Mouse (Mus musculus) liver, adult 2 months (tissue): ENCODE measurements at regions not wholly inside any gene's neighbourhood (a gene's known extent, or its start where the extent isn't known, plus 50 kb on each side); places are given as distances from the start of the nearest gene placed in this dataset.

Source experiments
- DNase-seq: peaks from one replicate; pipeline ENCODE4 v3.0.0-alpha.2; 2011; ENCODE audit warnings: low read depth, low spot score; ENCODE audit errors: extremely low read depth
- H3K27ac ChIP-seq: fragments of 200-500 bp; replicated peaks from 2 replicates; pipeline ENCODE4 v1.5.1; 2012; ENCODE audit warnings: low read depth, mild to moderate bottlenecking, control low read depth, inconsistent platforms, low read length; ENCODE audit not compliant: insufficient read depth
- H3K27me3 ChIP-seq: fragments of 200-500 bp; 2 replicates; pipeline ENCODE4 v1.6.1; 2012; ENCODE audit warnings: mild to moderate bottlenecking, moderate library complexity, low read length, inconsistent platforms; ENCODE audit not compliant: control insufficient read depth, insufficient read depth
- H3K36me3 ChIP-seq: fragments of 200-500 bp; 2 replicates; pipeline ENCODE4 v1.6.1; 2012; ENCODE audit warnings: low read length, inconsistent platforms; ENCODE audit not compliant: control insufficient read depth, insufficient read depth
- H3K4me1 ChIP-seq: fragments of 200-500 bp; 2 replicates; pipeline ENCODE4 v1.6.1; 2011; ENCODE audit warnings: low read length; ENCODE audit not compliant: control insufficient read depth, insufficient read depth
- H3K4me3 ChIP-seq: fragments of 200-500 bp; 2 replicates; pipeline ENCODE4 v1.5.1; 2011; ENCODE audit warnings: low read depth, mild to moderate bottlenecking, control low read depth, low read length, moderate library complexity; ENCODE audit not compliant: insufficient read depth
- H3K79me2 ChIP-seq: fragments of 200-500 bp; 2 replicates; pipeline ENCODE4 v1.6.1; 2012; ENCODE audit warnings: inconsistent platforms, mild to moderate bottlenecking, low read length, moderate library complexity; ENCODE audit not compliant: control insufficient read depth, insufficient read depth
- H3K9ac ChIP-seq: fragments of 200-500 bp; 2 replicates; pipeline ENCODE4 v1.6.1; 2012; ENCODE audit warnings: low read depth, mild to moderate bottlenecking, control low read depth, inconsistent platforms, low read length
- CTCF ChIP-seq: fragments of 200-500 bp; IDR thresholded peaks from 2 replicates; pipeline ENCODE4 v1.5.1; 2011; ENCODE audit warnings: low read depth, low read length, control low read depth
- POLR2A ChIP-seq: fragments of 200-500 bp; IDR thresholded peaks from 2 replicates; pipeline ENCODE4 v1.6.1; 2011; ENCODE audit warnings: low read length, control low read depth; ENCODE audit not compliant: insufficient read depth; ENCODE audit errors: extremely low read depth
- WGBS: fragments of 180-500 bp; shearing (Covaris S2); methylation state at CpG from one replicate; pipeline ENCODE4 v1.1.7; 2018; 5-methylcytosine and 5-hydroxymethylcytosine counted together

GRCm38 (mm10) chr5:63331186-63331585, 317.7 kb upstream of the Nwd2 start:
- TF ChIP-seq CTCF (no peak), POLR2A (no peak)
- no peak overlapping the region for H3K4me3 ChIP-seq
- H3K27ac ChIP-seq: no peak overlapping the region
- no peaks in the 10 kb centered on the region for H3K4me1 ChIP-seq
- DNase-seq: no peak
- no peaks in the 10 kb centered on the region for H3K27me3 ChIP-seq
- H3K79me2 ChIP-seq: no peaks in the 10 kb centered on the region
- H3K9ac ChIP-seq: no peak overlapping the region
- H3K36me3 ChIP-seq: no peaks in the 10 kb centered on the region

- TF ChIP-seq POLR2A (no peak), CTCF (no peak)
- Histone ChIP-seq H3K79me2 (no peaks in the 10 kb centered on the region), H3K4me1 (no peaks in the 10 kb centered on the region), H3K4me3 (no peak overlapping the region), H3K36me3 (no peaks in the 10 kb centered on the region), H3K27ac (no peak overlapping the region), H3K9ac (no peak overlapping the region), H3K27me3 (no peaks in the 10 kb centered on the region)
- 68% methylated on average over 2 of the region's 2 CpGs for WGBS
- DNase-seq: no peak
Observed at GRCm38 (mm10) chr5:63351108-63351507, 297.8 kb upstream of the Nwd2 start.

- H3K4me3 ChIP-seq: no peak overlapping the region
- no peaks in the 10 kb centered on the region for H3K79me2 ChIP-seq
- 91% methylated on average over 2 of the region's 2 CpGs for WGBS
- no peaks in the 10 kb centered on the region for H3K36me3 ChIP-seq
- no peak overlapping the region for H3K9ac ChIP-seq
- TF ChIP-seq CTCF (no peak), POLR2A (no peak)
- no peak overlapping the region for H3K27ac ChIP-seq
- DNase-seq: no peak
- no peaks in the 10 kb centered on the region for H3K27me3 ChIP-seq
- H3K4me1 ChIP-seq: no peaks in the 10 kb centered on the region
Observed at GRCm38 (mm10) chr5:63391956-63392355, 256.9 kb upstream of the Nwd2 start.

DNA sequence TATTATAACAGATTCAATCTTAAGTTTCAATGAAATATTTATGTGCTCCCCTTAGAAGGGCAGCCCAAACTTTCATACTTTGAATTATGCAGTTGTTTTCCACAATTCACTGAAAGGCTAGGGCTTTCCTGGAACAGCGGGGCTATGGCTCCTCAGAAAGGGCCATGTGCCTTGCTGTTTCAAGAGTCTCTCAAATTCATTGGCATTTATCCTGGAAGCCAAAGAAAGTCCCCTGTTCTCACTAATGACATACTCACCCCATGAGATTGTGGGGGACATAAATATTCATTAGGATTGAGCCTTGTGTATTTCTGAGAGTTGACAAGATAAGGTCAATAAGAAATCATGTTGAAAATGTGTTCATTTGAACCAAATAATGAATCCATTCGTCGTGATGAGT, 250.9 kb upstream of the Nwd2 start:
- Histone ChIP-seq H3K36me3 (no peaks in the 10 kb centered on the region), H3K4me3 (no peak overlapping the region), H3K27me3 (no peaks in the 10 kb centered on the region), H3K9ac (no peak overlapping the region), H3K27ac (no peak overlapping the region), H3K79me2 (no peaks in the 10 kb centered on the region), H3K4me1 (no peaks in the 10 kb centered on the region)
- DNase-seq: no peak
- WGBS: 62% methylated on average over 3 of the region's 3 CpGs
- TF ChIP-seq CTCF: no peak
- no peak for TF ChIP-seq POLR2A

DNA sequence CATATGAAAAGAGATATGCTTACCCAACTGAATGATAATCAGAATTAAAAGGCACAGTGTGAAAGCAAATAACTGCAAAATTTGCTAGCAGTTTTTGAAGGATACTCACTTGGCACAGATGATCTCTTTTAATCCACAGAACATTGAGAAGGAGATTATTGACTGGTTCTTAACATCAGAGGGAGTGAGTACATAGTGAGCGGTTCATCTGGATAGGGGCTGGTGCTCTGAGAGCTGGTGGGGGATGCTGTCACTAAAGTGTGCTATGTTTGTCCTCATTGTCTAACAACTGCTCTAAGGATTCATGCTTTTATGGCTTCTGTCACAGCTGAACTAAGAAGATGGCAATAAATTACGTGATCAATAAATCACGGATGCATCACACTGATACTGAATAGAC, 218.7 kb upstream of the Nwd2 start:
- DNase-seq: no peak
- no peak overlapping the region for H3K9ac ChIP-seq
- no peak overlapping the region for H3K27ac ChIP-seq
- no peak overlapping the region for H3K4me3 ChIP-seq
- TF ChIP-seq CTCF: no peak
- TF ChIP-seq POLR2A: no peak
- H3K4me1 ChIP-seq: no peaks in the 10 kb centered on the region
- WGBS: 82% methylated on average over 3 of the region's 3 CpGs
- H3K79me2 ChIP-seq: no peaks in the 10 kb centered on the region
- no peaks in the 10 kb centered on the region for H3K36me3 ChIP-seq
- H3K27me3 ChIP-seq: no peaks in the 10 kb centered on the region

DNA sequence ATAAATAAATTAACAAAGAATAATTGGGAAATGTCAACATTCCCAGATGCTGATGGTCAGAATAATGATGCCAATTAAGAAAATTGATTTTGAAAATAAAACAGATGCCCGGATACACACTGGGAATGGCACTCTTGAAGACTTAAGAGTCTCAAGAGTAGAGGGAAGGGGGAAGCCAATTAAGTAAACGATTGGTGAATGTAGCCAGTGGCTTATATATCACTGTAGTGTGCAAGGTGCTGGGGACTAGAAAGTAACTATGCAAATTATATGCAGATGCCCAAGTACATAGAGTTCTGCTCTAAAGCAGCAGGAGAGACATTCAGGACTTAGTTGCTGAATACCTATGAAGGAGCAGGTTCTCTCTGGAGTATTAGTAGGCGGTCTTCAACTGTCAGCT, 204.5 kb upstream of the Nwd2 start:
- Histone ChIP-seq H3K36me3 (no peaks in the 10 kb centered on the region), H3K27ac (no peak overlapping the region), H3K27me3 (no peaks in the 10 kb centered on the region), H3K4me3 (no peak overlapping the region), H3K79me2 (no peaks in the 10 kb centered on the region), H3K4me1 (no peaks in the 10 kb centered on the region), H3K9ac (no peak overlapping the region)
- TF ChIP-seq CTCF (no peak), POLR2A (no peak)
- no peak for DNase-seq
- 73% methylated on average over 3 of the region's 3 CpGs for WGBS
